Mouse (Mus musculus) gastrocnemius, adult 2 months (tissue): ENCODE data around the gene Cdkal1. TPM values are rescaled to one million over a fixed set of nuclear protein-coding genes. Genes with fewer than 3 reads are reported as not detected.

Experiments used
- DNase-seq: peaks from one replicate; pipeline ENCODE4 v3.0.0; 2022
- H3K27ac ChIP-seq: fragments of 200-600 bp; 2 replicates; pipeline ENCODE4 v1.8.1; 2022; ENCODE audit warnings: mild to moderate bottlenecking
- H3K4me3 ChIP-seq: fragments of 200-600 bp; 2 replicates; pipeline ENCODE4 v1.8.1; 2022; ENCODE audit warnings: mild to moderate bottlenecking, moderate library complexity
- CTCF ChIP-seq: fragments of 200-600 bp; IDR thresholded peaks from 2 replicates; pipeline ENCODE4 v1.8.1; 2022; ENCODE audit warnings: antibody characterized with exemption, mild to moderate bottlenecking, moderate library complexity
- intact Hi-C: fragments of 180-260 bp; cut with DNase I; formaldehyde crosslinking; loops from one replicate; pipeline ENCODE4 v1.15.1; 2025
- total RNA-seq, 2 experiments: library from RNA; stranded (reverse); gene quantifications; 2 replicates each; pipeline ENCODE4 v1.2.3; 2021

The Cdkal1 gene
- total RNA-seq, 2 experiments from 2014 or later: 35.4 to 35.5 TPM

DNA sequence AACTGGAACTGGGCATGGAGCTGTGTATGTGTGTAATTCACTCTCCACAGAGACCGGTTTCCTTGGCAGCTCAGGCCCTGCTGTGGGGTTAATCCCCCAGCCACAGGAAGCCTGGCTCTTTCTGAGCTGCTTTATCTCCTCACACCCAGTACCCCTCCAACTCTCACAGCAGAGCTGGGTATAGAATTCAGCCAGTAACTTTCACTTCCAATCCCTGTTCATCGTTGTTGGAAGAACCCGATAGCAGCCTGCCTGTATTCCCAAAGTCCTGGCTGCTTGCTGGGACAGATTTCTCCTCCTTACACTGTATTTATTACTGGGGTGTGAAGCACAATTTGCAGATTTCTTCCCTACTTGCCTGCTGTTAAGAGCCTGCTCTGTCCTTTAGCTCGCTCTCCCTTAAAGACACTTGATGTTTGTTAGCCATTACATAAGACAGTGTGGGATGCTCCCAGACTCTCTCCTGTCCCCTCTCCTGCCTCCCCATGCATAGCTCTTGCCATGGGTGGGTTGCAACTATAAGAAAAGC is 581.7 kb downstream of the Cdkal1 start:
- Histone ChIP-seq H3K4me3 (no peak overlapping the region), H3K27ac (no peak overlapping the region)
- intact Hi-C loops: no loop called here
- DNase-seq: no peak
- TF ChIP-seq CTCF: no peak

DNA sequence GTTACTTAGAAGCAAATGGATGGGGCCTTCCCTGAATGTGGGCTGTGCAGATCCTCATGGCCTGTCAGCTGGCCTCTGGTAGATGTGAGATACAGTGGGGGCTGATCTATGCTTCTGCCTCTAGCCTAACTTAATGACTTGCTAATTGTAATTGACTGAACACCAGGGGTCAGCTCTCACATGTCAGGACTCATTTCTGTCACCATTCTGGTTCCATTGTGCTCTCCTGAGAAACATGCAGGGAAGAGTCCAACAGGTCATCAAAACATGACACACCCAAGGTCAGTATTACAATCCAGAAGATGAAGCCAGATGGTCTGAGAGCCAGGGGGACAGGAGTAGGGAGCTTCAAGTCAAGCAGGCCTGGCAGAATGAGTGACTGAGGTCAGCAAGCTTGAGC is 584.0 kb downstream of the Cdkal1 start:
- intact Hi-C loops: no loop called here
- Histone ChIP-seq H3K4me3 (no peak overlapping the region), H3K27ac (no peak overlapping the region)
- no peak for TF ChIP-seq CTCF
- DNase-seq: no peak

GRCm38 (mm10) chr13:29264015-29264711 is 591.3 kb downstream of the Cdkal1 start:
- intact Hi-C loops: no loop called here
- no peak overlapping the region for H3K4me3 ChIP-seq
- no peak for DNase-seq
- no peak overlapping the region for H3K27ac ChIP-seq
- no peak for TF ChIP-seq CTCF

GRCm38 (mm10) chr13:29262164-29262563 is 593.3 kb downstream of the Cdkal1 start:
- no peak overlapping the region for H3K4me3 ChIP-seq
- no peak for TF ChIP-seq CTCF
- H3K27ac ChIP-seq: no peak overlapping the region
- intact Hi-C loops: no loop called here
- DNase-seq: no peak

GRCm38 (mm10) chr13:29248535-29248934 is 606.9 kb downstream of the Cdkal1 start:
- 0 out of 2 replicates have a peak overlapping the region, but pooled peaks have one; percentile 24 for H3K27ac ChIP-seq
- H3K4me3 ChIP-seq: no peak overlapping the region
- intact Hi-C loops: no loop called here
- no peak for DNase-seq
- TF ChIP-seq CTCF: no peak

- no peak for DNase-seq
- no peak for TF ChIP-seq CTCF
- no peak overlapping the region for H3K4me3 ChIP-seq
- intact Hi-C loops: no loop called here
- H3K27ac ChIP-seq: peak overlapping the region; percentile 38; the same call in 1 of the 2 replicates
Measured at GRCm38 (mm10) chr13:29247800-29248199, 607.7 kb downstream of the Cdkal1 start.

GRCm38 (mm10) chr13:29235065-29235464 is 620.4 kb downstream of the Cdkal1 start:
- no peak overlapping the region for H3K27ac ChIP-seq
- intact Hi-C loops: no loop called here

GRCm38 (mm10) chr13:29234442-29234841 is 621.0 kb downstream of the Cdkal1 start:
- TF ChIP-seq CTCF: no peak
- no peak for DNase-seq
- intact Hi-C loops: no loop called here
- no peak overlapping the region for H3K27ac ChIP-seq
- H3K4me3 ChIP-seq: no peak overlapping the region

More at GRCm38 (mm10) chr13:29235065-29235464, 620.4 kb downstream of the Cdkal1 start:
- no peak for TF ChIP-seq CTCF
- no peak overlapping the region for H3K4me3 ChIP-seq
- DNase-seq: no peak

DNA sequence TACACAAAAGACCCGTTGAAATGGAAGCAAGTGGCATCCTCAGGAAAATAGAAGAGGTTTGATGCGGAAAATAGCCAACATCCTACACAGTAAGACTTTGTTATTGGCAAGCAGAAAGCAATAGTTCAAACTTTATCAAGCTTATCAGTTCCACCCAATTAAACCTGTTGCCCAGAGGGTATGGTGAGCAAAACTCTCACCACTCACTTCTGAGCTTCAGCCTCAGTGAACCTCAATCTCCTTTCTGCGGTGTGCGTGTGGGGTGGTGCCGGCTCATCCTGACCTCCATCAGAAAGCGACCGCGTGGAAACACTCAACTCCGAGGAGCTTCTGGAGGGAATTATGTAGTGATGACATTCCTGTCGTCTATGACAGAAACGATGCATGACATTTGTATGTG is 621.5 kb downstream of the Cdkal1 start:
- intact Hi-C loops: no loop called here
- H3K4me3 ChIP-seq: no peak overlapping the region
- no peak for DNase-seq
- no peak overlapping the region for H3K27ac ChIP-seq
- TF ChIP-seq CTCF: no peak

- no peak for TF ChIP-seq CTCF
- Histone ChIP-seq H3K4me3 (no peak overlapping the region), H3K27ac (no peak overlapping the region)
- DNase-seq: no peak
- intact Hi-C loops: no loop called here
Measured at GRCm38 (mm10) chr13:29232681-29233080, 622.8 kb downstream of the Cdkal1 start.

DNA sequence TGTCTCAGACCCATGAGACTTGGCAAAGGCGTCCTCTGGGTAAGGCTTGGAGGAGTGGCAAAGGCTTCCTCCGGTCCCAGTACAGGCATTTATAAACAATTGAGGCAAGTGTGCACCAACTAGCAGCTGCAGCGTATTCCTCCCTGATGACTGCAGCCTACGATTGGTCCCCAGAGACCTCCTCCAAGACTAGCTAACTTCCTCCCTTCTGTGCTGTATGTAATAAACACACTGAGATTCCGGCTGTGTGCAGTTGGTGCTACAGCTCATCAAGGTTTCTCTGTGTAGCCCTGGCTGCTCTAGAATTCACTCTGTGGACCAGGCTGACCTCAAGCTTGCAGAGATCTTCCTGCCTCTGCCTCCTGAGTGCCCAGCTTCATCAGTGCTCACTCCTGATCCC is 630.7 kb downstream of the Cdkal1 start:
- intact Hi-C loops: no loop called here
- no peak for DNase-seq
- Histone ChIP-seq H3K4me3 (no peak overlapping the region), H3K27ac (no peak overlapping the region)
- TF ChIP-seq CTCF: no peak

DNA sequence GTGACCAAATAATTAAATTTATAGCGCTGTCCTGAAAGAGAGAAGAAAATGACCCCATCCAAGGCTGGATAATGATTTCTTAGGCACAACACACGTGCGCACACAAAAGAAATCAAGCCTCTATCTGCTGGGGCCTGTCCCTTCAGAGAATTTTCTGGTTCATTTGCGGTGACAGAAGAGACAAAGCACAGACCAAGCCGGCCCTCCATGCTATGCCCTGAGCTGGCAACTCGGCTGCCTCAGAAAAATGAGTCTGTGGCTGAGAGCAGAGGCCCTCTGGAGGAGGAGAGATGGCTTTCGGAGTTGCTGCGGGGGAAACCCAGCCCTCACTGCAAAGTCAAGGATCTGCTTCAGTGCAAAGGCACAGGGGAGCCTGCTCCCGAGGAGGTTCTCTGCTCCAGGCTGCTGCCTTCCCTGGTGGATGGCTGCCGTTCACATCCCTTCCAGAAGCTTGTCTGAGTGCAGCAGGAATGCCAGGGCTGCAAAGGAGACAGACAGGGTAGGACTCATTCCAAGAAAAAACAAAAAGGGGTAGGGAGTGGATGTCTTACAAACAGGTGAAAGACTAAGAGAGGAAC is 633.1 kb downstream of the Cdkal1 start:
- intact Hi-C loops: no loop called here
- H3K27ac ChIP-seq: no peak overlapping the region
- TF ChIP-seq CTCF: no peak
- DNase-seq: no peak
- H3K4me3 ChIP-seq: no peak overlapping the region

- no peak for TF ChIP-seq CTCF
- H3K27ac ChIP-seq: no peak overlapping the region
- H3K4me3 ChIP-seq: no peak overlapping the region
- DNase-seq: no peak
- intact Hi-C loops: no loop called here
Measured at GRCm38 (mm10) chr13:29221646-29222045, 633.8 kb downstream of the Cdkal1 start.
